Mouse (Mus musculus) G1E (cell line): ENCODE data around the gene Gm10188.

Experiments
- CTCF ChIP-seq: IDR thresholded peaks from 2 replicates; pipeline ENCODE4 v1.5.1; 2012; ENCODE audit warnings: low read depth, low read length, inconsistent platforms, mixed read lengths
- GATA1 ChIP-seq: IDR thresholded peaks from 2 replicates; pipeline ENCODE4 v1.6.1; 2012; ENCODE audit warnings: borderline replicate concordance, low read length, inconsistent platforms, mixed read lengths
- GATA2 ChIP-seq: IDR thresholded peaks from 2 replicates; pipeline ENCODE4 v1.6.1; 2012; ENCODE audit warnings: low read depth, low read length, inconsistent platforms, borderline replicate concordance
- POLR2AphosphoS5 ChIP-seq: IDR thresholded peaks from 2 replicates; pipeline ENCODE4 v1.6.1; 2012; ENCODE audit warnings: low read depth, low read length, inconsistent platforms; ENCODE audit not compliant: insufficient replicate concordance
- TAL1 ChIP-seq: conservative IDR thresholded peaks from 2 replicates; pipeline ENCODE4 v1.6.1; 2012; ENCODE audit warnings: low read depth, low read length, inconsistent platforms, mixed read lengths

DNA sequence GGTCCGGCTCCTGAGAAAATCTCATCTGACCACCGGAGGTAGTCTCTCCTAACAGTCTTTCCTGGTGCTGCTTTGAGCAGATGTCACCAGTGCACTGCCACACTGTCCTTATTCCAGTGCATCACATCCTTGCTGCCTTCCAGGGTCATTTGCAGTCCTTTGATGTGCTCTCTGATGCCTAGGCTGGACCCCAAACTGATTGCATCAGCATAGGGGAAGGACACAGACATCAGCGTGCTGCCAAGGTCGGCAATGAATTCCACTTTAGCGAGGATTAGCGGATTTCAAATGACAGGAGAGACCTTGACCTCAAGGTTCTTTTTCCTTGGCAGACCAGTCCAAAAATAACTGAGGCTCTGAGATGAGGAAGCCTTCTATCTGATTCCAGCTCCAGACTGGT is 47.6 kb upstream of the Gm10188 start:
- TF ChIP-seq CTCF (no peak), TAL1 (no peak), GATA1 (no peak), POLR2AphosphoS5 (no peak), GATA2 (no peak)
